Mouse (Mus musculus) heart, adult 2 months (tissue): ENCODE results near the gene Rcor3.

Source experiments
- CTCF ChIP-seq: fragments of 200-600 bp; IDR thresholded peaks from 2 replicates; pipeline ENCODE4 v1.8.1; 2022; ENCODE audit warnings: antibody characterized with exemption, mild to moderate bottlenecking, moderate library complexity
- POLR2A ChIP-seq: fragments of 200-500 bp; IDR thresholded peaks from 2 replicates; pipeline ENCODE4 v1.6.1; 2011; ENCODE audit warnings: mild to moderate bottlenecking, low read depth, low read length, control low read depth; ENCODE audit not compliant: insufficient read depth

- TF ChIP-seq CTCF, result no peak
- no peak for TF ChIP-seq POLR2A
Observed at GRCm38 (mm10) chr1:192140313-192140712, 2.5 kb upstream of the Rcor3 start.
